Mouse (Mus musculus) central nervous system, embryonic 11.5 days (tissue): Measurements from ENCODE around the gene Cep170. TPM values are rescaled to one million over a fixed set of nuclear protein-coding genes. Genes with fewer than 3 reads are reported as not detected.

Experiments
- polyA plus RNA-seq: library from polyadenylated mRNA; depleted of rRNA; stranded (reverse); fragments of >200 nt; gene quantifications from 2 replicates; pipeline ENCODE4 v1.2.3, GENCODE M21; 2012; rRNA removed

The Cep170 gene
- polyA plus RNA-seq: 56.3 and 77.9 TPM in 2 replicates

GRCm38 (mm10) chr1:176814036-176814420, at the start of gene Cep170:
Cep170 (minus strand) TSS chr1:176814067.

GRCm38 (mm10) chr1:176814591-176815062, 760 bp upstream of the Cep170 start, which contains the start of gene Sdccag8:
Sdccag8 (plus strand) TSS chr1:176814660.

Other genes with a start within 250 kb of the Cep170 start
- gene Sdccag8, start 593 bp upstream of the Cep170 start, polyA plus RNA-seq: 10.8 and 13.1 TPM in 2 replicates